Mouse (Mus musculus): Measurements from ENCODE around the gene Als2. TPM values are rescaled to one million over a fixed set of nuclear protein-coding genes. Genes with fewer than 3 reads are reported as not detected.

Gene Als2
- polyA plus RNA-seq, 1 experiment = 9.4 TPM

DNA sequence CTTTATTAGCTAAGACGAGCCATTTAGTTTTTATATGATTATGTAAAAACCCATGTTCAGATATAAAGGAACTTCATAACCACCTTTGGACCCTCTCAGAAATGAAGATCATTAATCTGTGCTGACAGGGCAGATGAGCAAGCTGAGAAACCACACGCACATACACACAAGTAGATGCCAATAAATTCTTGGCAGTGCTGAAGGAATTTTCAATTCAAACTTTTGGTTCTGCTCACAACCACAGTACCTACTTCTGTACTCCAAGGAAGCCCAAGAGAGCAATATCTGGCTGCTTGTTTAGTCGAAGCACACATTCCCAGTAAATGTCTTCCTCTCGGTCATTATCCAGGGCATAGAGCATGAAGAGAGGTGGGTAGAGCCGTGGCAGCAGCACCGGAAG is 67.4 kb downstream of the Als2 start:
- no peaks in the 10 kb centered on the region for H3K79me2 ChIP-seq (ENCODE audit: control insufficient read depth, insufficient read depth)
- TF ChIP-seq FOSL1 (IDR thresholded peaks at IDR 0.05; ENCODE audit: insufficient read depth, low read length, poor library complexity, severe bottlenecking) = no peak
- no peak for TF ChIP-seq CEBPB (IDR thresholded peaks at IDR 0.05; ENCODE audit: low read depth)
- TF ChIP-seq MYOD1 (IDR thresholded peaks at IDR 0.05; ENCODE audit: control insufficient read depth, insufficient read length, low read depth) = no peak
- no peak for TF ChIP-seq MAX (IDR thresholded peaks at IDR 0.05)
- no peak for TF ChIP-seq USF1 (IDR thresholded peaks at IDR 0.05; ENCODE audit: low read depth)
- no peak for TF ChIP-seq CTCF (IDR thresholded peaks at IDR 0.05; ENCODE audit: control insufficient read depth, insufficient read depth, insufficient read length)
- no peak for TF ChIP-seq MYOG (IDR thresholded peaks at IDR 0.05; ENCODE audit: control insufficient read depth, extremely low read depth, insufficient read length)
- H3K4me3 ChIP-seq (ENCODE audit: insufficient read depth, poor library complexity, severe bottlenecking) = no peak overlapping the region
- H3K79me3 ChIP-seq (ENCODE audit: low read depth) = no peaks in the 10 kb centered on the region
- H3K36me3 ChIP-seq (ENCODE audit: control insufficient read depth, insufficient read depth) = peaks cover 33% of the 10 kb centered on the region
- no peak overlapping the region for H3ac ChIP-seq (ENCODE audit: control insufficient read depth, insufficient read length, low read depth)
- H3K27me3 ChIP-seq (ENCODE audit: control insufficient read depth, insufficient read depth, insufficient read length) = no peaks in the 10 kb centered on the region

GRCm38 (mm10) chr1:59168556-59168955 is 68.5 kb downstream of the Als2 start:
- Histone ChIP-seq H3K79me2 (ENCODE audit: control insufficient read depth, insufficient read depth) (no peaks in the 10 kb centered on the region), H3K4me3 (ENCODE audit: insufficient read depth, poor library complexity, severe bottlenecking) (no peak overlapping the region), H3K79me3 (ENCODE audit: low read depth) (no peaks in the 10 kb centered on the region), H3K27me3 (ENCODE audit: control insufficient read depth, insufficient read depth, insufficient read length) (no peaks in the 10 kb centered on the region), H3ac (ENCODE audit: control insufficient read depth, insufficient read length, low read depth) (no peak overlapping the region), H3K36me3 (ENCODE audit: control insufficient read depth, insufficient read depth) (peaks cover 38% of the 10 kb centered on the region)
- TF ChIP-seq FOSL1 (IDR thresholded peaks at IDR 0.05; ENCODE audit: insufficient read depth, low read length, poor library complexity, severe bottlenecking) = no peak
- TF ChIP-seq CEBPB (IDR thresholded peaks at IDR 0.05; ENCODE audit: low read depth) = no peak
- no peak for TF ChIP-seq CTCF (IDR thresholded peaks at IDR 0.05; ENCODE audit: control insufficient read depth, insufficient read depth, insufficient read length)
- TF ChIP-seq MYOG (IDR thresholded peaks at IDR 0.05; ENCODE audit: control insufficient read depth, extremely low read depth, insufficient read length) = no peak
- TF ChIP-seq USF1 (IDR thresholded peaks at IDR 0.05; ENCODE audit: low read depth) = no peak
- TF ChIP-seq MAX (IDR thresholded peaks at IDR 0.05) = no peak
- TF ChIP-seq MYOD1 (IDR thresholded peaks at IDR 0.05; ENCODE audit: control insufficient read depth, insufficient read length, low read depth) = no peak

DNA sequence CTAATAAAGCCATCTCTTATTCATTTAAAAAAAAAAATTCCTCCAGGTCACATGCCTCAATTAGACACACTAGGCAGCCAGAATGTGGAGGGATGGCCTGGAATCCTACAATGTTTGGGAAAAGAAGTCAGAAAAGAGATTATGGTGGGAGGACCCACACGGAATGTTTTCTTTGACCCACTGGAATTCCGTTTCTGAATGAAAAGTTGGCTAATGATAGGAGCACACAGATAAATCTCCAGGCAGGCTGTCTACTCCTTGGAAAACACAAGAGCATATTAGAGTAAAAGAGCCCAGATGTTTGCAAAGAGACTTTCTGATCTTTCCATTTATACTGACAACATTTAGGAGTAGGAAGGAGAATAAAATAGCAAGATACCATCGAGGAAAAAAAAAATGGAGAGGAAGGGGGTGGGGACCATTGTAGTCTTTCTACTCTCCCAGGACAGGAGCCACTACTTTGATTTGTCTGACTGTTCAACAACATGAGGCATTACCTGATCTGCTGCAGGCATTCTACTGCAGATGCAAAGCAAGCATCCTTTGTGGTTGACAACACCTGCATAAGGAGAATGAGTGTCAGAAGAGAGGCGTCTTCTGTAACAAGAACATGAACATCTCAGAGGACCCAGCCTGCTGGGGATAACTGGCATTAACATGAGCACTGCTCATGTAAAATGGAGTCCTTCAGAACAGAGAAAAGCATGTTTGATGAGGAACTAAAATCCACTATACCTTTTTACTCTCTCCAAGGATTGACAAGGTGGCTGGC is 69.2 kb downstream of the Als2 start:
- Histone ChIP-seq H3K79me2 (ENCODE audit: control insufficient read depth, insufficient read depth) (no peaks in the 10 kb centered on the region), H3ac (ENCODE audit: control insufficient read depth, insufficient read length, low read depth) (no peak overlapping the region), H3K79me3 (ENCODE audit: low read depth) (no peaks in the 10 kb centered on the region), H3K36me3 (ENCODE audit: control insufficient read depth, insufficient read depth) (peaks cover 38% of the 10 kb centered on the region), H3K27me3 (ENCODE audit: control insufficient read depth, insufficient read depth, insufficient read length) (no peaks in the 10 kb centered on the region), H3K4me3 (ENCODE audit: insufficient read depth, poor library complexity, severe bottlenecking) (no peak overlapping the region)
- TF ChIP-seq MYOD1 (IDR thresholded peaks at IDR 0.05; ENCODE audit: control insufficient read depth, insufficient read length, low read depth) (no peak), MYOG (IDR thresholded peaks at IDR 0.05; ENCODE audit: control insufficient read depth, extremely low read depth, insufficient read length) (no peak), FOSL1 (IDR thresholded peaks at IDR 0.05; ENCODE audit: insufficient read depth, low read length, poor library complexity, severe bottlenecking) (no peak), USF1 (IDR thresholded peaks at IDR 0.05; ENCODE audit: low read depth) (no peak), CTCF (IDR thresholded peaks at IDR 0.05; ENCODE audit: control insufficient read depth, insufficient read depth, insufficient read length) (no peak), CEBPB (IDR thresholded peaks at IDR 0.05; ENCODE audit: low read depth) (no peak), MAX (IDR thresholded peaks at IDR 0.05) (no peak)

- H3ac ChIP-seq (ENCODE audit: control insufficient read depth, insufficient read length, low read depth) = no peak overlapping the region
- TF ChIP-seq FOSL1 (IDR thresholded peaks at IDR 0.05; ENCODE audit: insufficient read depth, low read length, poor library complexity, severe bottlenecking) = no peak
- no peak for TF ChIP-seq MYOG (IDR thresholded peaks at IDR 0.05; ENCODE audit: control insufficient read depth, extremely low read depth, insufficient read length)
- TF ChIP-seq USF1 (IDR thresholded peaks at IDR 0.05; ENCODE audit: low read depth) = no peak
- H3K36me3 ChIP-seq (ENCODE audit: control insufficient read depth, insufficient read depth) = peaks cover 32% of the 10 kb centered on the region
- no peaks in the 10 kb centered on the region for H3K79me3 ChIP-seq (ENCODE audit: low read depth)
- H3K4me3 ChIP-seq (ENCODE audit: insufficient read depth, poor library complexity, severe bottlenecking) = no peak overlapping the region
- H3K27me3 ChIP-seq (ENCODE audit: control insufficient read depth, insufficient read depth, insufficient read length) = no peaks in the 10 kb centered on the region
- H3K79me2 ChIP-seq (ENCODE audit: control insufficient read depth, insufficient read depth) = no peaks in the 10 kb centered on the region
Measured at GRCm38 (mm10) chr1:59166232-59166905, 70.7 kb downstream of the Als2 start.

GRCm38 (mm10) chr1:59163918-59164317 is 73.1 kb downstream of the Als2 start:
- no peak overlapping the region for H3K4me3 ChIP-seq (ENCODE audit: insufficient read depth, poor library complexity, severe bottlenecking)
- H3K79me2 ChIP-seq (ENCODE audit: control insufficient read depth, insufficient read depth) = no peaks in the 10 kb centered on the region
- TF ChIP-seq FOSL1 (IDR thresholded peaks at IDR 0.05; ENCODE audit: insufficient read depth, low read length, poor library complexity, severe bottlenecking) (no peak), MYOG (IDR thresholded peaks at IDR 0.05; ENCODE audit: control insufficient read depth, extremely low read depth, insufficient read length) (no peak), CTCF (IDR thresholded peaks at IDR 0.05; ENCODE audit: control insufficient read depth, insufficient read depth, insufficient read length) (no peak), CEBPB (IDR thresholded peaks at IDR 0.05; ENCODE audit: low read depth) (no peak), MAX (IDR thresholded peaks at IDR 0.05) (no peak), MYOD1 (IDR thresholded peaks at IDR 0.05; ENCODE audit: control insufficient read depth, insufficient read length, low read depth) (no peak), USF1 (IDR thresholded peaks at IDR 0.05; ENCODE audit: low read depth) (no peak)
- no peaks in the 10 kb centered on the region for H3K27me3 ChIP-seq (ENCODE audit: control insufficient read depth, insufficient read depth, insufficient read length)
- H3K79me3 ChIP-seq (ENCODE audit: low read depth) = no peaks in the 10 kb centered on the region
- peaks cover 23% of the 10 kb centered on the region for H3K36me3 ChIP-seq (ENCODE audit: control insufficient read depth, insufficient read depth)
- H3ac ChIP-seq (ENCODE audit: control insufficient read depth, insufficient read length, low read depth) = no peak overlapping the region
